Mouse (Mus musculus) heart, embryonic 10.5 days (tissue): Measurements from ENCODE around the gene Grik5. TPM values are rescaled to one million over a fixed set of nuclear protein-coding genes. Genes with fewer than 3 reads are reported as not detected.

Source experiments
- DNase-seq: peaks from one replicate; pipeline ENCODE4 v3.0.0-alpha.2; 2017; ENCODE audit warnings: low spot score
- H3K27ac ChIP-seq: fragments of 300-500 bp; sonication (generic); 2 replicates; pipeline ENCODE4 v1.5.1; 2016; ENCODE audit warnings: mild to moderate bottlenecking
- H3K27me3 ChIP-seq: fragments of 300-500 bp; sonication (generic); 2 replicates; pipeline ENCODE4 v1.6.1; 2016; ENCODE audit warnings: mild to moderate bottlenecking; ENCODE audit not compliant: poor library complexity, insufficient read depth, severe bottlenecking
- H3K36me3 ChIP-seq: fragments of 300-500 bp; sonication (generic); 2 replicates; pipeline ENCODE4 v1.6.1; 2016; ENCODE audit warnings: mild to moderate bottlenecking, moderate library complexity
- H3K4me1 ChIP-seq: fragments of 300-500 bp; sonication (generic); 2 replicates; pipeline ENCODE4 v1.6.1; 2016; ENCODE audit warnings: mild to moderate bottlenecking
- H3K4me3 ChIP-seq: fragments of 300-500 bp; sonication (generic); 2 replicates; pipeline ENCODE4 v1.5.1; 2016; ENCODE audit warnings: mild to moderate bottlenecking, moderate library complexity
- H3K9me3 ChIP-seq: fragments of 300-500 bp; sonication (generic); 2 replicates; pipeline ENCODE4 v1.6.1; 2016; ENCODE audit warnings: mild to moderate bottlenecking, moderate library complexity
- WGBS: fragments of 180-500 bp; shearing (Covaris S2); methylation state at CpG from one replicate; pipeline ENCODE4 v1.1.7; 2016; 5-methylcytosine and 5-hydroxymethylcytosine counted together
- polyA plus RNA-seq: library from polyadenylated mRNA; unstranded; fragments of >200 nt; fragmentation: Nextera tagmentation; extraction: Ambion mirVana; gene quantifications from 2 replicates; pipeline ENCODE4 v1.2.1, GENCODE M21; 2016

Grik5 gene
- polyA plus RNA-seq, 1 experiment from 2014 or later, result 6.6 TPM

DNA sequence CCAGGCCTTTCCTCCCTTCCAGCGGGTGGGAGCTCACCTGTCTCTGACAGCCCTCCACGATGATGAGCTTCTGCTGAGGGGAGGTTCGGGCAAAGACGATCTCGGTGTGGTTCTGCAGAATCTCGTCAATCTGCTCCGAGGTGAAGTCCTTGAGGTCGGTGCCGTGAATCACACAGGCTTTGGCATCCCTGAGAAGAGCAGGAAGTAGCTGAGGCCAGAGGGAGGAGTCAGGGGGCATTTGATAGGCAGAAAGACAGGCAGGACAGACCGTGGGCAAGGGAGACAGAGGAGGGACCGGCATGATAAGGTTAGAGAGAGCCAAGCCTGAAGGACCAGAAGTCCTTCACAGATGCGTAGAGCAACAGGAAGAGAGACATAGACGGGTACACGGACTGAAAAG lies 84.2 kb downstream of the Grik5 start:
- H3K9me3 ChIP-seq, result no peaks in the 10 kb centered on the region
- DNase-seq, result no peak
- H3K4me3 ChIP-seq, result no peak overlapping the region
- no peaks in the 10 kb centered on the region for H3K36me3 ChIP-seq
- no peak overlapping the region for H3K27ac ChIP-seq
- peaks cover under 1% of the 10 kb centered on the region; the same call in 1 of the 2 replicates for H3K27me3 ChIP-seq
- 77% methylated on average over 14 of the region's 14 CpGs for WGBS
- H3K4me1 ChIP-seq, result no peaks in the 10 kb centered on the region

DNA sequence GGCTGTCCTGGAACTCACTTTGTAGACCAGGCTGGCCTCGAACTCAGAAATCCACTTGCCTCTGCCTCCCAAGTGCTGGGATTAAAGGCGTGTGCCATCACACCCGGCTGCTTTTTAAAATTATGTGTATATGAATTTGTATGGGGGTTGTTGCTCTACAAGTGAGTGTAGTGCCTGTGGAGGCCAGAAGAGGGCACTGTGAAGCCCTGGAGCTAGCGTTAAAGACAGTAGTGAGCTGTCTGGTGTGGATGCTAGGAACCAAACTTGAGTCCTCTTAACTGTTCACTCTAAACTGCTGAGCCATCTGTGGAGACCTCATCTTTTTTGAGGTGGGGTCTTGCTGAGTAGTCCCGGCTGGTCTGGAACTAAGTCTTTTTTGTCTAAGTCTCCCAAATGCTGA lies 86.3 kb downstream of the Grik5 start:
- Histone ChIP-seq H3K4me1 (no peaks in the 10 kb centered on the region), H3K4me3 (no peak overlapping the region), H3K36me3 (no peaks in the 10 kb centered on the region), H3K27me3 (no peaks in the 10 kb centered on the region), H3K27ac (no peak overlapping the region), H3K9me3 (no peaks in the 10 kb centered on the region)
- WGBS, result 70% methylated on average over 5 of the region's 5 CpGs
- no peak for DNase-seq

DNA sequence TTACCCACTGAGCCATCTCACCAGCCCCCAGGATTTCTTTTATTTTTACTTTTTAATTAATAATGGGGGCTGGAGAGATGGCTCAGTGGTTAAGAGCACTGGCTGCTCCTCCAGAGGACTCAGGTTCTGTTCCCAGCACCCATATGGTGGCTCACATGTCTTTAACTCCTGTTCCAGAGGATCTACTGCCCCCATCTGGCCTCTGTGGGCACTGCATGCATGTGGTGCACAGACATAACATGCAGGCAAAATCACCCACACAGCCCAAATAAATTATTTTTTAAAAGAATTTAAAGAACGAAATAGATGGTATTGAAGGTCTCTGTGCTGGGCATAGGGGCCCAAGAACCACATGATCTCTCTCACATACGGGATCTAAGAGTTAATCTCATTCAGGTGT lies 87.8 kb downstream of the Grik5 start:
- H3K27me3 ChIP-seq, result no peaks in the 10 kb centered on the region
- H3K9me3 ChIP-seq, result no peaks in the 10 kb centered on the region
- H3K4me3 ChIP-seq, result no peak overlapping the region
- H3K4me1 ChIP-seq, result no peaks in the 10 kb centered on the region
- WGBS, result 85% methylated on average over 2 of the region's 2 CpGs
- DNase-seq, result no peak
- no peak overlapping the region for H3K27ac ChIP-seq
- H3K36me3 ChIP-seq, result no peaks in the 10 kb centered on the region

DNA sequence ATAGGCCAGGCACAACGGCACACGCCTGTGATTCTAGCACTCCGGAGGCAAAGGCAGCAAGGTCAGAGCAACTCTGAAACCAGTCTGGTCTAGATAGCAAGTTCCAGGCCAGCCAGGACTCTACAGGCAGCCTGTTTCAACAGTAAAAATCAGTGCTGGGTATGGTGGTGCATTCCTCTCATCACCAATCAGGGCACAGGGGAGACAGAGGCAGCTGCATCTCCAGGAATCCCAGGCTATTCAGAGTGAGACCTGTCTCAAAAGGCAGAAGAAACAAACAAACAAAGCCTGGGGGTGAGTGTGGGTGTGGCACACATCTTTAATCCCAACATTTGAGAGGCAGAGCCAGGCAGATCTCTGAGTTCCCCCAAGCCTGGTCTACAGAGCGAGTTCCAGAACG lies 88.8 kb downstream of the Grik5 start:
- no peaks in the 10 kb centered on the region for H3K4me1 ChIP-seq
- H3K27me3 ChIP-seq, result no peaks in the 10 kb centered on the region
- H3K27ac ChIP-seq, result no peak overlapping the region
- no peaks in the 10 kb centered on the region for H3K9me3 ChIP-seq
- H3K4me3 ChIP-seq, result no peak overlapping the region
- H3K36me3 ChIP-seq, result no peaks in the 10 kb centered on the region
- DNase-seq, result no peak
- 73% methylated on average over 5 of the region's 5 CpGs for WGBS

DNA sequence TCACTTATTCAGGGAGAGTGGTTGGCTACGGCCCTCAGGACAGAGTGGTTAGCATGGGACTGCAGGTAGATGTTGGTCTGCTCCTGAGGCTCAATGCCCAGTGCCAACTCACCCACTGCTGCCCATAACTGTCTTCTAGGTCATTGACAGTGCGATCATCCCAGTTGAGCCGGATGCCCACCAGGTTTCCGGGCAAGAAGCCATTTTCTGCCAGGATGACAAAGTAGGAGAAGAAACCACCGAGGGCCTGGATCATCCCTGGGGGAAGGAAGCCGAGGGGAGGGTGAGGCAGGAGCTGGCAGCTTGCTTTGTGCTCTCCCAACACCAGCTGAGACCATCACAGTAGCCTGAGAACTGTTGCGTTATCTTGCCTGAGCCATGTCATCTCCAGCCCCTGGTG lies 91.7 kb downstream of the Grik5 start:
- DNase-seq, result no peak
- Histone ChIP-seq H3K9me3 (no peaks in the 10 kb centered on the region), H3K4me1 (no peaks in the 10 kb centered on the region), H3K36me3 (no peaks in the 10 kb centered on the region), H3K27ac (no peak overlapping the region), H3K4me3 (no peak overlapping the region), H3K27me3 (peaks cover 4% of the 10 kb centered on the region; the same call in 1 of the 2 replicates)
- 79% methylated on average over 7 of the region's 7 CpGs for WGBS

DNA sequence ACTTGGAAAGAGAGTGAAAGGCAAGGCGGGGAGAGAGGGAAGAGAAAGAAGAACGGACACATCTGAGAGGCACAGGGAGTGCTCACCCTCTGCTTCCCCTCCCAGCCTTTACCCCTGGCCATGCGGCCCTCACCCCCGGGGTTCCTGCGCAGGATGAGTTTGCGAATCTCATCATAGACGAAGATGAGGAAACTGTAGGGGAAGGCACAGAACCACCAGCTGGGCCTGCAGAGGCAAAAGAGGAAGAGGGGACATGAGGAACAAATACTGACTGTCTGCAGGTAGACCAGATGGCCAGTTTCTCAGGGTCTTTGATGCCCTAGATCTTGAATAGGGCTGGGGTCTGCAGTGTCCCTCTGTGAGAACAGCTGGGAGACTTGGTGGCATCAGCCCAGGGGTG lies 93.4 kb downstream of the Grik5 start:
- no peaks in the 10 kb centered on the region for H3K9me3 ChIP-seq
- 79% methylated on average over 7 of the region's 7 CpGs for WGBS

DNA sequence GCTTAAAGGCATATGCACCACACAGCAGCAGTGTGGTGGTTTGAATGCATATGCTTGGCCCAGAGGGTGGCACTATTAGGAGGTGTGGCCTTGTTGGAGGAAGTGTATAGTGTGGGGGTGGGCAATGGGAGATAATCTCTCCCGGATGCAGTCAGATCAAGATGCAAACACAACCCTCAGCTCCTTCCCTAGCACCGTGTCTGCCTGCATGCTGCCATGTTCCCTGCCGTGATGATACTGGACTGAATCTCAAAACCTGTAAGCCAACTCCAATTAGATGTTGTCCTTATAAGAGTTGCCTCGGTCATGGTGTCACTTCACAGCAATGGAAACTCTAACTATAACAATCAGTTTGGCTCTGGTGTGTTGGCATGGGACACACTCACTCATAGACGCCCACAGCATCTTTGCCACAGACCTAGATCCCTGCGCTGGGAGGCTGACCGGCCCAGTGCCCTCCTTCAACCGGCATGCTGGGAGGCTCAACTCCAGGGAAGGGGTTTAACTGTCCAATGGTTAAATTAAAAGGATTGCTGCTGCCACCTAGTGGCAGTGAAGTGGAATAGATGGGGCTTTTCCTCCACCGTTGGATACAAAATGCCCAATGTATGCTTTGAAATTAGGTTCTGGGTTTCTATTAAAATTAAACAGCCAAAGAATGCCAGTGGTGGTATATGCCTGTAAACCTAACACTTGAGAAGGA lies 97.1 kb downstream of the Grik5 start:
- Histone ChIP-seq H3K27me3 (peaks cover 4% of the 10 kb centered on the region; the same call in 1 of the 2 replicates), H3K36me3 (no peaks in the 10 kb centered on the region), H3K4me3 (no peak overlapping the region), H3K9me3 (no peaks in the 10 kb centered on the region), H3K27ac (no peak overlapping the region), H3K4me1 (peaks cover 8% of the 10 kb centered on the region; the same call in 1 of the 2 replicates)
- WGBS, result 29% methylated on average over 9 of the region's 9 CpGs
- DNase-seq, result no peak

More for the DNA sequence above, 93.4 kb downstream of the Grik5 start:
- H3K4me1 ChIP-seq, result no peaks in the 10 kb centered on the region
- H3K4me3 ChIP-seq, result no peak overlapping the region
- no peak overlapping the region for H3K27ac ChIP-seq
- no peaks in the 10 kb centered on the region for H3K36me3 ChIP-seq
- H3K27me3 ChIP-seq, result peaks cover 4% of the 10 kb centered on the region; the same call in 1 of the 2 replicates
- no peak for DNase-seq

DNA sequence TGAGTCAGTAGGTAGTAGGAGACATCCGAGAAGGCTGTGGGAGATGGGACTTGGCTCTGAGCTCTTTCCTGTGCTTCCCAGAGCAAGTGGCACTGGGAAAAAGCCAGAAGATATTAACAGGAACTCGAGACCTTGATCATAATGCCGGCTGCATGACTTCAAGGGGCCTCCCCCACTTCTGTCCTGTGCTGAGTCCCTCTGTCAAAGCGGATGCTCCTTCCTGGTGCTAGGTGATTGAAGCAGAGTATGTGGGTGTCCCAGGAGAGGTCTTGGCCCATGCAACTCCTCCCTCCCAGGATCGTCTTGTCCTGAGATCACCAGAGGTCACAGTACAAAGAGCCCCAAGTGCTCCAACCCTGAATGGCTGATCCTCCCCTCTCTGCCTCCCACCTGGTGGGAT lies 98.2 kb downstream of the Grik5 start:
- Histone ChIP-seq H3K9me3 (no peaks in the 10 kb centered on the region), H3K36me3 (peaks cover 8% of the 10 kb centered on the region), H3K4me3 (no peak overlapping the region), H3K4me1 (peaks cover 8% of the 10 kb centered on the region; the same call in 1 of the 2 replicates), H3K27me3 (peaks cover 4% of the 10 kb centered on the region; the same call in 1 of the 2 replicates), H3K27ac (no peak overlapping the region)
- no peak for DNase-seq
- WGBS, result 71% methylated on average over 5 of the region's 5 CpGs

DNA sequence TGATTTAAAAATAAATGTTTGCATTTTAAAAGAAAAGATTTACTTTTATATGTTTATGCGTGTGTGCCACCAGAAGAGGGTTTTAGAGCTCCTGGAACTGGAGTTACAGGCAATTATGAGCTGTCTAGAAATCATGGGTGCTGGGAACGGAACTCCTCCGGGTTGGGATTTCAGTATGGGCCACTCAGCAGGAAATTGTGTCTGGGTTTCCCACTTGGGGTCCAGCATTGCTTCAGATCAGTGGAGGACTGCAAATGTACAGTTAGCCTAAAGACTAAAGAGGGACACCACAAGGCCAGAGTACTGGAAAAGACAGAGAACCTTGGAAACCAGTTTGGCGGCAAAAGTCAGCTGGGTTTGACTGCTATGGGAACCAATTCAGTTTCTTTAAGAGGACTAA lies 98.9 kb downstream of the Grik5 start:
- H3K27ac ChIP-seq, result no peak overlapping the region
- no peak for DNase-seq
- WGBS, result 82% methylated on average over 4 of the region's 4 CpGs

DNA sequence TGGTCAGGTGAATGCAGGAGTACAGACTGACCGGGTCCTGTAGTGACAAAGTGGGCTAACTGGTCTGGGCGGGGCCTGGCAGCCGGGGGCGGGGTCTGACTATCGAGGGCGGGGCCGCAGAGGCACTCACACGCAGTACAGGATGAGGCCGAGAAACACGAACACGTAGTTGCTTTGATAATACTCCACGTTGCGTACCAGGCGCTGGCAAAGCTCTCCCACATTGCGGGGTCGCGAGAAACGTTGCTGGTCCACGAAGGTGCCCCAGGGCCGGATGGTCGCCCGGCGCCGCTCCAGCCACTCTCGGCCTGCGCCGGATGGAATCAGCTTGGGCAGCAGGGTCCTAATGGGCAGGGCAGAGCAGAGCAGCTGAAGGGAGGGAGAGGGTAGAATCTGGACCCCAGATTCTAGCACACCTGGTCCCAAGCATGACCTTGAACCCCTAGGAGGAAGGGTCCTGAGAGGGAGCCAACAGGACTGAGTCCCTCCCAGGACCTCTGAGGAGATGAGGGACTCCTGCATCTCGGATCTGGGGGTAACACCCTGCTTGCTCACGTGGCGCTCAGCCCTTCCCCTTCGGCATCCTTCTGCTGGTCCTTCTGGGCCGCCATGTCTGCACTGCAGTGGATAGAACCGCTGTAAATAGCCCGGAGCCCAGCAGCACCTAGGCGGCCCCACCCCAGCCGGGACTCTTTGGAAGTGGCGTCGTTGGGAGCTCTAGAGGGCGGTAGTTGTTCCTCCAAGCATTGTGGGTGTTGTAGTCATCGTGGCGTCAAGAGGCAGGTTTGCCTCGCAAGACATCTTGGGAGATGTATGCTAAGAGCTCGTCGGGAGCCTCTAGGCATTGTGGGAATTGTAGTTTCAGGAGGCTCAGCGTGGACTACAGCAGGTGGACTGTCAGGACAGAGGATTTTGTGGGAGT lies 99.9 kb downstream of the Grik5 start, which contains the start of gene Rabac1:
Gene Rabac1 (minus strand): TSS at position 783 of the 922 bp plus-strand sequence.
- peak; percentile 98 for DNase-seq
- under 1% methylated on average over 45 of the region's 45 CpGs for WGBS
- H3K4me1 ChIP-seq, result peaks cover 8% of the 10 kb centered on the region; the same call in 1 of the 2 replicates

More for the DNA sequence above, 98.9 kb downstream of the Grik5 start:
- H3K9me3 ChIP-seq, result no peaks in the 10 kb centered on the region
- peaks cover 8% of the 10 kb centered on the region for H3K36me3 ChIP-seq
- no peak overlapping the region for H3K4me3 ChIP-seq
- peaks cover 2% of the 10 kb centered on the region; the same call in 1 of the 2 replicates for H3K27me3 ChIP-seq
- H3K4me1 ChIP-seq, result peaks cover 8% of the 10 kb centered on the region; the same call in 1 of the 2 replicates

DNA sequence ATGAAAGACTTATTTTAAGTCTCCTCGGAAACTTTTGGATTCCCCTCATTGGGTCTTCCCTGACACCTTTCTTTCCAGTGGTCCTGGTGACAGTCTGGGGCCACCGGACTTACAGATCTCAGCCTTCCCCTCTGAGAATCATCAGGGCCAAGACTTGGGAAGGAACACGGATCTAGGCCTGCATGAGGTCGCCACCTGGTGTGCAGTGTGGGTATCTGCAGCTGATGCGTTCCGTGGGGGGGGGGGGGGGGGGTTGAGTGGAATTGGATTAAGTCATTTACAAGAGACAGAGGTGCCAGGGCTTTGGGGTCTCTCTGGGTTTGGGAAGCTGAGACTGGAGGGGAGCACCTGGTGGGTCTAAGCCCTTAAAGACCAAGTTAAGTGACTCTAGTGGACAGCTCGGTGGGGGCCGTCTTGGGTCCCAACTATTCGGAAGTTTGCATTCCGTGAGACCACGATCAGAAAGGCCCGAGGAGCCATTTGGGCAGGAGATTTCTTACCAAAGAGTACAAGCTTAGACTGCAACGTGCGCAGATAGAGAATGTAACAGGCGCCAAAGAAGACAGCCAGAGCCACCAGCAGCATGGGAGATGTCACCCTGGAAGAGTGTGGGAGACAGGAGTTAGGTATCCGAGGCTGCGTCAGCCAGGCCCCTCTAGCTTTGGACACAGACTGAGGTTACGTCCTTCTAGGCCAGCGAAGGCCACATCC lies 100.7 kb downstream of the Grik5 start:
- H3K27me3 ChIP-seq, result no peaks in the 10 kb centered on the region
- WGBS, result 8% methylated on average over 19 of the region's 19 CpGs
- H3K9me3 ChIP-seq, result no peaks in the 10 kb centered on the region
- H3K4me3 ChIP-seq, result peak overlapping the region; percentile 87
- DNase-seq, result peak; percentile 88
- peaks cover 8% of the 10 kb centered on the region; the same call in 1 of the 2 replicates for H3K4me1 ChIP-seq
- H3K36me3 ChIP-seq, result peaks cover 8% of the 10 kb centered on the region
- peak overlapping the region; percentile 92 for H3K27ac ChIP-seq

More for the DNA sequence above, 99.9 kb downstream of the Grik5 start, which contains the start of gene Rabac1:
- H3K27me3 ChIP-seq, result no peaks in the 10 kb centered on the region
- peaks cover 8% of the 10 kb centered on the region for H3K36me3 ChIP-seq
- peak within 1 kb of the TSS; percentile 92 for H3K27ac ChIP-seq
- no peaks in the 10 kb centered on the region for H3K9me3 ChIP-seq
- peak within 1 kb of the TSS; percentile 87 for H3K4me3 ChIP-seq

DNA sequence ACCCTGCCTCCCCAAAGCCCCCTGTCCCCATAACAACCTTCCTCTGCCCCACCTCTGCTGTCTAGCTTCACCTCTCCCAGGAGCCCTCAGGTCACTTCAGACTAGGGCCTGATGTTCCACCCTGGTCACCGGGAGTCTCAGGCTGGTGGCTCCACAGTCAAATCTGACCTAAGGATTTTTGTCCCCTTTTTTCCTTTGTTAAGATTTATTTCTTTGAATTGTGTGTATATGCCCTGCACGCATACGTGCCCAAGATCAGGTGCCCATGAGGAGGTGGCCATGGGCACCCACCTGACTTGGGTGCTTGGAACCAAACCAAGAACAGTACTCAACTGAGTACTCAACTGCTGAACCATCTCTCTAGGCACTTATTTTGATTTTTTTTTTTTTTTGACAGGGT lies 101.8 kb downstream of the Grik5 start:
- Histone ChIP-seq H3K27ac (no peak overlapping the region), H3K9me3 (no peaks in the 10 kb centered on the region), H3K27me3 (no peaks in the 10 kb centered on the region), H3K4me3 (no peak overlapping the region), H3K36me3 (peaks cover 8% of the 10 kb centered on the region), H3K4me1 (peaks cover 8% of the 10 kb centered on the region; the same call in 1 of the 2 replicates)
- no peak for DNase-seq
- whole genome bisulfite sequencing, result 96% methylated on average over 3 of the region's 3 CpGs
